Mouse (Mus musculus) thymus, postnatal 0 days (tissue): ENCODE measurements at regions not wholly inside any gene's neighbourhood (a gene's known extent, or its start where the extent isn't known, plus 50 kb on each side); places are given as distances from the start of the nearest gene placed in this dataset.

Experiments
- DNase-seq: peaks from one replicate; pipeline ENCODE4 v3.0.0-alpha.2; 2015; ENCODE audit warnings: low spot score

DNA sequence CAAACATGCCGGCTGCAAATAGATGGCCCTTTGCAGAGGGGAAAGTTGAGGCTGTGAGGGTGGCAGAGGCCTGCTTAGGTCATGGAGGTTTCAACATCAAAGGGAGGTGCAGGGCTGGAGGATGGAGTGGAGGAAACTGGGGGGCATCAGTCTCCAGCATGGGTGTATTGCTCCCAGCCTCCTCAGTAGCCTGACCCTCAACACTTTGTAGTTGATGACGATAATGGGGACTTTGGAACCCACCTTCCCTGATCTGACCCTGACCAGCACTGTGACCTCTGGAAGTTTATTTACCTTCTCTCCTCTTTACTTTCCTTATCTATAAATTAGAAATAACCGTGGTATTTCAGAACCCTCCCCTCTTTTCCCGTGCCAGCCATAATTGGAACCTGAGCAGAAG is 56.2 kb downstream of the Gm26897 start:
- DNase-seq = no peak

DNA sequence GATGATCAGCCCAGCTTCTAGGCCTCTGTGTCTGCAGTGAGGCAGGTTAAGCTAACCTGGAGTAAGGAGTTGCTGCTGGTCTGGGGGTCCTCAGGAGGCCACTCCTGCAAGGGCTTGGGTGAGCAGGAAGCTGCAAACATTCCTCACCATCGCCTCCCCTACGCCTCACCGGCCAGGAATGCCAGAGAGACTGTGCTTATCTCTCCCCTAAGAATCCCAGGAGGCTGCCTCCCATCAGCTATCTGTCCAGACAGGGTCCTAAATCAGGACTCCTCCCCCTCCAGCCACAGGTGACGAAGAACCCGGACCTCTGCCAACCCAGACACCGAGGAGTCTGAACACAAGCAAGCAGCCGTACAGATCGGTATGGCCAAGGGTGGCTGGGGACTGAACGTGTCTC is 56.8 kb downstream of the Gm26897 start:
- no peak for DNase-seq

DNA sequence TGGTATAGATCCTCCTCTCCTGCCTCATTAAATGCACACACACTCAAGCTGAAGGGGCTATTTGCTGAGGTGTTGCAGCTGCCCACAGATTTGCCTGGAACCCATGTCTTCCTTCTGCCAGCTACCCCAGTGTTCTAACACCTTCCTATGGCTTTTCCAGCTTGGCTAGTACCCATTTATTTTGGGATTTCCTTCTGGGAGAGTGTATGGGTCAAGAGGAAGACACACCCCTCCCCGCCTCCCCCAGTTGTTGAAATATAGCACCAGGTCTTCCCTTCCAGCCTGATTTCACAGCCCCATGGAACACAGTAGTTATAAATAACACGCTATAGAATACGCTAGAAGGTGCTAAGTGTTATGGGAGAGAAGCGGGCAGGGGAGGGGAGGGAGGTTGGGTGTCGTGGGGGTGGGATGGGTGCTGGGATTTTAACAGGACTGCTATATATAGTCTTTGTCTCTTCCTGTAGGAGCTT is 57.4 kb downstream of the Gm26897 start:
- DNase-seq = no peak

DNA sequence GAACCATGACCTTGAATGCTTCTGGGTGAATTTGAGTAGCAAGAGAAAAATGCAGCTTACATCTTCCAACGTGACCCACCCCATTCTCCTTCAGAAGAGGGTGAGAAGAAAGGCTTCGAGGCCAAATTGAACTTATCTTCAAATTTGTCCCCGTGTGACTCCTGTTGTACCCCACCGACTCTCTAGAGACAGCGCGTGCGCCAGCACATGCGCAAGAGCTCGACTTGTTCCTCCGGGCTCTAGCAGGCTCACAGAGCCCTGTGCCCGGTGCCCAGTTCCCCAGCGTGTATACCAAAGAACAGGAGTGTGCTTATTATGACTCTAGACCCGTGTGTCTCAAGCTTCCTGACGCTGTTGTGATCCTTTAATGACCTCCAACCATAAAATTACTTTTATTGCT is 59.0 kb downstream of the Gm26897 start:
- DNase-seq = no peak

DNA sequence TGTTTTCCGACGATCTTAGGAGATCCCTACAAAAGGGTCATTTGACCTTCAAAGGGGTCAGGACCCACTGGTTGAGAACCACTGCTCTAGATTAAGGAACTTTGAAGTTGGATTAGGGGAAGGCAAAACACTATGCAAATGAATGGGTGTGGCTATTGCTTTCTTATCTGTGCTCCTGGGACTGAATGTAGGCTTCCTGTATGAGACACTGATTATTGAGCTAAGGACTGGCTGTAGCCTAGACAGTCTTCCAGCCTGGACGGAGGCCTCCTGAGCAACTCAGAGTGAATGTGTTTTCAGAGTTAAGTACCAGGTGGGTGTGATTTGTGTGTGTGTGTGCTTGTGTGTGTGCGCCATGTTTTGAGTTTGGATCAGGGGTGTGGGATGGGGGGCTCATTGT is 59.5 kb downstream of the Gm26897 start:
- no peak for DNase-seq

DNA sequence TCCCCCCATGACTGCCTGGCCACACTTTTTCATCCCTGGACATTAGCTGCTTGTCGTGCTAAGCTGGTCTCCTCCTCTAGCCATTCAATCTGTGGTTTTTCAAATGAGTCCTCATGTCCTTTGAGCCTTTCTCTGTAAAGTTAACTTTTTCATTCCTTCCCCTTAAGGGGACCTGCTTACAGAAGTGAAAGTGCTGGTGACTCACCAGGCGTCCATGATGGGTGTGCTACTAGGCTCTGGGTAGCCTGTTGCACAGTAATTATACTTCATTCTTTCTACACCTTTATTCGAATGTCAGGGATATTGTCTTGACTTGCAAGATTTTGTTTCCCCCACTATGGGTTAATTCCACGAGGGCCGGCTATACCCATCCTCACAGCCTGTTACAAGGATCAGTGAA is 63.2 kb downstream of the Gm26897 start:
- DNase-seq = no peak

DNA sequence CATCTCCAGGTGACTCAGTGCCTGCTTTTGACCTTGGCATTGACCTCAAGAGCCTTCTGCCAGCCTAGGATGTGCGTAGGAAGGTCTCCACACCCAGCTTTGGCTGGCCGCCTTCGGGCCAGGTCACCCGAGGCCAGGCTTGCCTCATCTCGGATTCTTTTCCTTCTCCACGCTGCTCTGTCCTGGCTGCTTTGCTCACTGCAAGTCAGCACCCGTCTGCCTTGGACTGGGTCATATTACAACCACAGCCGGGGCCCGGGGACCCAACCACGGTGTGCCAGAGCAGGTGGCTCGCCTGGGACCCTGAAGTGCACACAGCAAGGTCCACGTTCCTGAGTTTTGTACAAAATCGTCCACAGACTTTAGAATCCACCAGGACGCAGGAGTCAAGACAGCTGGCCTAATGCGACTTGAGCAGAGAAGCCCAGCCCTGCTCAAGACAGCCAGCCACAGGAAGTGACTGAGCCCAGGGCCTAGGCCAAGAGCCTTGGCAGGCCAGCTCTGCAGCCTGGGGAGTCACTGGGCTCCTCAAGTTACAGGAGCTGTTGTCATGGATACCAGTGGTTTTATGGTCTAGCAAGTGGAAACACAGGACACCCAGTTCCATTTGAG is 66.1 kb downstream of the Gm26897 start:
- DNase-seq = no peak

DNA sequence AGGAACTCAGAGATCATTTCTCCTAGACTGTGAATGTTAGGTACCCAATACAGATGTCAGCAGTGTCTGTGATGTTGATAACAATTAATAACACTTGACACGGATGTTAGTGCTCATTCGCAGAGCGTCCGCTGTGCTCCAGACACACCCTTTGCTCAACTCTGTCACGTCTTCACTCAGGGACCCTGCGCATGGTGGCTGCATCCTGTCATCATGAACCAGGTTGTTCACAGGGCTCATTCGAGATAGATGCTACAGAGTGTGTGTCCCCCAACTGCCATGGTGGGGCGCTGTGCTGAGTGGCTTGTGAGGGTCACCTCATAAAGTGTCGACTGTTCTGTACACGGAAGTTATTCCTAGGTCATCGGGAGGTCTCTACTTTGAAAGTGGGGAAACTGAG is 66.8 kb downstream of the Gm26897 start:
- no peak for DNase-seq

DNA sequence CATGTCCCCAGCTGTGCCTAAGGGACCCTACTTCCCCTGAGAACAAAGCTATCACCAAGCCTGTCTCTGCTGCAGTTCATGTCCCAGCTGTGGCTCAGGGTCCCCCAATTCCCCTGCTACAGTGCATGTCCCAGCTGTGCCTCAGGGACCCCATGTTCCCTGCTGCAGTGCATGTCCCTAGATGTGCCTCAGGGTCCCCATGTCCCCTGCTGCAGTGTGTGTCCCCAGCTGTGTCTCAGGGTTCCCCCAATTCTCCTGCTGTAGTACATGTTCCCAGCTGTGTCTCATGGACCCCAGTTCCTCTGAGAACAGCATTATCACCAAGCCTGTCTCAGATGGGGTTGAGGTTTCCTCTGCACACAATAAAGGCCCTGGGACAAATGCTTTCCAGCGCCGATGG is 67.3 kb downstream of the Gm26897 start:
- DNase-seq = no peak

DNA sequence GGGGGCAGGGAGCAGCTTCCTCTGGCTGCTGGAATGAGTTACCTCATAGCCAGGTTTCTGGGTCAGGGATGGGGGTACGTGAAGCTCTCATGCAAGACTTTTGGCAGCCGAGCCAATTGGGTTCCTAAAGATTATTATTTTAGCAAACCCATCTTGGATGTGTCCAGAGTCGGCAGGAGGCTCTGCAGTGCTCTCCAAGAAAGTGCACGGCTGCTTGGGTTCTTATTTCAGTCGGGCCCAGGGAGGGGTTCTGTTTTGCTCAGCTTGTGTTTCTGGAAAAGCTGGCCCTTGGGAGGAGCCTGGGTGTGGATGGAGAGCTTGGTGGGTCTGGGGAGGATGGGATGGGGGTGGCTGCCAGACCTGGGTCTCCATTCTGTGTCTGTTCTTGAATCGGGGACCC is 70.8 kb downstream of the Gm26897 start:
- no peak for DNase-seq

DNA sequence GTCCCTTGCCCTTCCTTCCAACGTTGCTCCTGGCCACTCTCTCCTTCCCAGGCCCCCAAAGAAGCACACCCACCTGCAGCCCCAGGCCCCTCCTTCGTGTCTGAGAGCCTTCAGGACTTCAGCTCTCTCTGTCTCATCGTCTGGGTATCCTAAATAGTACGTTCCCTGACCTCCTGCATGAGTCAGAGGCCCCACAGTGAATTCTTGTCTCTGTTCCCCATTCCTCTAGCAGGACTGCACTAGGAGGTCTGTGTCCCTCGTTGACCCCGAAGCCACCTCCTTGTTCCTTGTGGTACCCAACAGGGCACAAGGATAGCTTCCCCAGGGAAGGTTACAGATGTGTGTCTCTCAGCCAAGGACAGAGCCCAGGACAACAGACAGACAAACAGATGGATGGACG is 71.4 kb downstream of the Gm26897 start:
- DNase-seq = no peak

DNA sequence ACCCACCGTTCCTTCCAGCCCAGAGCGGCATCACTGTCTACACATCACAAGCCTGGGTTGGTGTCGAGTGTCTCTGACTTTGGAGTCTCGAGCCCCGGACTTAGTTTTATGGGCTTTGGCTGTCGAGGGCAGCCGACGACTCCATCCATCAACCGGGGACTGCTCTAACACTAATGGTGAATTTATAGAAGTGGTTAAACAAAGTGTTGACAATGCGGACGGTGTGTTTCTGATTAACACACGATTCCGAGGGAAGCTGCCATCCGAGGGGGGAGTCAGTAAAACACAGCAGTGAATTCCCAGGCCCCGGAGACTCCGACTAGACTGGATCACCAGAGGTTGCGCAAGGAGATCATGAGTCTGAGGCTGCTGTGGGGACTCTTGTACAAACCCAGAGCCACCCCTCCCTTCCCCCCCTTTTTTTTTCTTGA is 72.1 kb downstream of the Gm26897 start:
- no peak for DNase-seq

DNA sequence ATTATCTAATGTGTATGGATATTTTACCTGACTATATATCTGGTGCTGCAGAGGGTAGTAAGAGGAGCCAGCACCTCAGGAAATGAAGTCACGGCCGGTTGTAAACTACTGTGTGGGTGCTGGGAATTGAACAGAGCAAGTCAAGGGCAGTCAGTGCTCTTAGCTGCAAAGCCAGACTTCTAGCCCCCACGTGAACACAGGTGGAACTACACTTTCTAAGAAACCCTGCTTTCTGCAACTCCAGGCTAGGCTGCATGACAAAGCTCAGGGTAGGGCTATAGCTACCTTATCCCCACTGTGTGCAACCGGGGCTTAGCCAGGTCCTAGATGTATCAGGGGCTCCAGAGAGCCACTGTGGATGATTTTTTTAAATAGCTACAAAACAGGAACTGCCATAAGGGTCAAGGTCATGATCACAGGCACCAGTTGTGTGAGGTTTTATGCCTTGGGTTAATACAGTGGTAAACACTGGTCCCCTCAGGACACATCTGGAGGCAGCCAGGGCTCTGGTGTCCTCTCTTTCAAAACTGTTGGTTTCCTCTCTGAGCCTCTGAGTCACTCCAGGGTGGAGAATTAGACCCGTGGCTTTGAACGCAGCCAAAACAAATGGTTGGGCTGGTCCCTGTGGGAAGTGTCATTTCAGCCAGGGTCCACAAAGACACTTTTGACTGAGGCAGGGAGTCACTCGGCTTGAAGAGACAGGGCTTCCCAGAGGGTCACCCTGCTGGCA is 76.5 kb downstream of the Gm26897 start:
- DNase-seq = no peak

DNA sequence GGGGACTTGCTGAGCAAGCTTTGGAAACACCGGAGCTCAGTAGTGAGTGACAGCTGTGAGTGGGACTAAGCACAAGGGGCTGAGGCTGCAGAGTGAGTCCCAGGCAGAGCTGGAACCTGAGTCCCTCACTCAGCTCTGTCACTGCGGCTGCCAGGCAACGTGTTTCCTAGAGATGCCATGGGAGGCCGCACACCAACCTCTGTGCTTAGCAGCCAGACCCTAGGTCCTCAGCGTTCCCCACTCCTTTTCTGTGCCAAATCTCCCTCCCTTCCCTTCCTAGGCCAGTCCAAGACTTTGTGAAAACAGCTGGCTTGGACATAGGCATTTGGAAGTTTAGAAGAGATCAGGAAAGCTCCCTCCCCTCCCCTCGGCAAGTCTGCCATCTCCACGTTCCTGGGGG is 78.9 kb downstream of the Gm26897 start:
- DNase-seq = no peak

DNA sequence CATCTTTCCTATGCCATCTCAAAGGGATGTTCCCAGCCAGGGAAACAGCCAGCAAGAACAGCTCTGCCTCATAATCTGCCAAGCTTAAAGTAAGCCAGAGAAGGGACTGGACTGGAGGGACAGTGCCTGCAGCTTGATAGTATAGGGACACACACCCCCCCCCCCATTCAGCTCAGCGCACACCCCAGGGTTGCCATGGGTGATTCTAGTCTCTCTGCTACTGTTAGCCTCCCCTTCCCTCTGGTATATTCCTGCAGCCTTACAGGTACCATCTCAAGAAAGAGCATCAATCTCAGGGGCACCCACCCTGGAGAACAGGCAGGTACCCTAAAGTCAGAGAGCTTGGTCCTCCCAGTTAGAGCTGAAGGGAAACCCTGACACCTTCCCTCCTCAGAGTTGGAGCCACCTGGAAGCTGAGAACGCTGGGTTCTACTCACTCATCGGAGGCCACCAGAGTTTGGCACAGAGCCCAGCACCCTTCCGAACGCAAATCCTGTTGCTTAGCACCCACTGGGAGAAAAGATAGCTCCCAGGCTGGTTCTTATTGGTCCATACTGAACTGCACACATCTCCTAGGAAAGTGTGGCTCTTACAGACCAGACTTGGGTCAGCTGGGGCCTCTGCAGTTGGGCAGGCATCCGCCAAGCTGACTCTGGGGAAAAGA is 79.5 kb downstream of the Gm26897 start:
- no peak for DNase-seq

DNA sequence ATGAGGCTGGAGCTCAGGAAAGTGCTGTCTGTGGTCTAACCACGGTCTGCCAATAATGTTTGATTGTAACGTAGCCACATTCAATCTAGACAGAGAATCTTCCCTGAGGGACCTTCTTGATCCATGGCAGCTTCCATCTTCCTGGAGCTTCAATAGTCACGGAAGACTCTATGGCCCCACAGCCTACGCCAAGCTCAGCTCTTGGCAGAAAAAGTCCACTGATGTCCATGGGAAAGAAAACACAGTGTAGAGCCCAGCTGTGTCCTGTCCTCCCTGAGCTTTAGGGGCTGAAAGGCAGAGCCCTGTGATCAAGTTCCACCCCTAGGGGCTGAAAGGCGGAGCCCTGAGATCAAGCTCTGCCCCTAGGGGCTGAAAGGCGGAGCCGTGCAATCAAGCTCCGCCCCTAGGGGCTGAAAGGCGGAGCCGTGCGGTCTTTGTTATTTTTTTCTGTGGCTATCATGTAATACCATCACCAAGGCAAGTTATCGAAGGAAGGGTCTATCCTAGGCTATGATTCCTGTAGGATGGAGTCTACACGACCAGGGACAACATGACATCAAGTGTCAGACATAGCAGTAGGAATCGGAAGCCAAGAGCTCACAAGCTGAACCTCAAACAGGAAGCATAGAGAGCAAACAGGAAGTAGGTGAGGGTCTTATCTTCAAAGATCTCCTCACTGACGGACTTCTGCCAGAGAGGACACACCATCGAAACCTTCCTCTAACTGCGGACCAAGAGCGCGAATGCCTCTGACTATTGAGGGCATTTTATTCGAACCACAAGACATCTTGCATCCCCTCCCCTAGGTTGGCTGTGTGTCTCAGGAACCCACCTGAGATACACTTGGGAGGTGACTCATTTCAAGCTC is 81.4 kb downstream of the Gm26897 start:
- DNase-seq = peak; percentile 22

DNA sequence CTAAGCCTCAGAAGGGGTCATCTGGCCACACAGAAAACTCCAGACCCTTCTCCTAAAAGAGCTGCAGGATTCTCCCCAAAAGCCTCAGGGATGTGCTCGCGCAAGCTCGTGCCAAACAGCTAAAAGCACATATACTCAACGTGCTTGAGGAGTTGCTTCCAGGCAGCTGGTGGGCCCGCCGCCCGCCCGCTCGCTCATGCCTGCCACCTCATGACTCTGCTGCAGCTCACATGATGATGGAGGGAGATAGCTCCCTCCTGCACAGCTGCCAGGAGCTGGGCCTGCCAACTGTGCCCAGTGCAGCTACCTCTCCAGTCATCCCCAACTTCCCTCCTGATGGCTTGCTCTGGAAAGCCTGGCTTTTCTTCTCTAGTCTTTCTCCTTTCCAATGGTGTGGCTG is 87.2 kb downstream of the Gm26897 start:
- DNase-seq = no peak

DNA sequence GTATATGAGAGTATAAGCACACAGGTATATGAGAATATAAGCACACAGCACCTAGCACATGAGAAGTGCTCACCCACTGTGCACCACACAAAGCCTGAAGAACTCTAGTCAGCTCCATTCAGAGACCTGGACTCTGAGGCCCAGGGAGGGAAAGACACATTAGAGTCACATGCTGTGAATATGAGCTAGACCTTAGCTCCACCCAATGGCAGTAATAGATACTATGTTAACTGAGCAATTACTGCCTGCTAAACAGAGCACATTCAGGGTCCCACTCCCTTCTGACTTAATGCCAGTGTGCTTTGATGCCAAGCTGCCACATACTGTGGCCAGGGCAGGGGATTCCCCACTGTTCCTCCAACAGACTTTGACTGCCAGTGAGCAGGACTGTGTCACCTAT is 89.2 kb downstream of the Gm26897 start:
- no peak for DNase-seq

DNA sequence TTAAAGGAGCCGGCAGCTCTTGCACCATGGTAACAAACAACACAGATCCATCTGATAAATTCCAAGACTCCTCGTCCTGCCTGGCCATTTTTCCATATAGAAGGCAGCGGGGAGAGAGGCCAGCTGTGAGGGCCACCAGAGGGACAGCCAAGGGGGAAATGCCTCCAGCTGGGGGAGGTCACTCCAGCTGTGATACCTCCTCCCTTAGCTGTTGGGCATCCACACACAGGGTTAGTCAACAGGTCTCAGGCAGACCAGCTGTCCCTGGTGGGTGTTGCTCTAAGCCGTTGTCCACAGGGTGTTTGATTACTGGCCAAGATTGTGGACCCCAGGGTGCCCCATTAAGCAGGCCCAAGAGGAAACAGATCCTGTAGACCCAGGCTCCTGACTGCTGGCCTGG is 89.7 kb downstream of the Gm26897 start:
- no peak for DNase-seq

DNA sequence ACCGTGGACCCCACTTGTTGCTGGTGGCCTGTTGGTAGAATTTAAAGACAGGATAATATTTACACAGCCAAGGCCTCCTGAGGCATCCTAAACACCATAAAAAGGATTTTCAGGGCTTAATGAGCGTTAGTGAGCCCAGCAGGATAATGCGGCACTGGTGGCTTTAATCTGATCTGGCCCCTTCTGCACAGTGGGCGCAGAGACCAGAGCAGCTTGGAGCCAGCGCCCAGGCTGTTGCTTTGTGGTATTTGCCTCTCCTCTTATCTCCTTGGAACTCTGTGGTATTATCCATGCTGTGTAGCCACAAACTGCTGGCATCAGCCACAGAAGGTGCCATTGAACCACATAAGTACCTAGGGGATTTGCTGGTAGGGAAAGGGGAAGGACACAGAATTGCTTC is 90.1 kb downstream of the Gm26897 start:
- DNase-seq = no peak

DNA sequence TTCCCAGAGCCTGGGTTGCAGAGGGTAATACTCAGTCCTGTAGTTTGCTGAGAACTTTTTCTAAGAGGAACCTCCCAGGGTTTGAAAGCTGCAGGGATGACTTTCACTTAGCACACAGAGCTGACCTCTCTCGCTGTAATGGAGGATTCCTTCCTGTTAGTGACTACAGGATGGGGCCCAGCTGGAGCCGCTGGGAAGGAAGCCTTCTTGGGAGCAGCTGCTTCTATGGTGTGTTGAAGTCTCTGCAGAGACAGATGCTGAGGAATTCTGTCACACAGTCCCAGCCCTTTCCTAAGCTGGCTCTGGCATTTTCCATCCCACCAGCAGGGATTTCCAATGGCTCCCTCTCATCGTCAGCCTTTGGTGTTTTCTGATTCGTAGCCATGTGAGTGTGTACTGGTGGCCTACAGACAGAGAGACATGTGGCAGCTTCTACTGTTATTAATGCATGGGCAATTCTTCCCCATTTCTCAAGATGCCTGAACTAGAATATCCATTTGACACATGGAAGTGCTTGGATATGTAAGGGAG is 90.9 kb downstream of the Gm26897 start:
- DNase-seq = no peak

DNA sequence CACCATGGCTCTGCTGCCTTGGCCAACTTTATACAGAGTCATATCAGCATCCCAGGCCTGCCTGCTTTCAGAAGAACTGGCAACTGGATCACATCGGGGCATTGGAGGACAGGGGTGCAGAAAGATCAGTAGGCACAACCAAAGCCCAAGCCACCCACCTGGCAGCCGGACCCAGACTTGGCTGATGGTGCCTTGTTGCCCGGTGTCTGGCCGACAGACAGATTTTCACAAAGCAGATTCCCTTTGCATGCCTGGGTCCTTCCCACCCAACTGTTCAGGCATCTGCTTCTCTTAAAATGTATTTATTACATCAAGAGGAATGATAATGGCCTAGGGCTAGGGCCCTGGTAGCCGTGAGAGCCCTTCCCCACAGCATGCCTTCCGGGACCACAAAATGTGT is 96.2 kb downstream of the Gm26897 start:
- no peak for DNase-seq
